Mouse (Mus musculus): ENCODE measurements around the gene Tiam2. TPM values are rescaled to one million over a fixed set of nuclear protein-coding genes. Genes with fewer than 3 reads are reported as not detected.

Gene Tiam2
- polyA plus RNA-seq, 1 experiment from 2014 or later, result 0.56 TPM

- Histone ChIP-seq H3K27ac (ENCODE audit: low read depth) (no peak overlapping the region), H3K4me2 (ENCODE audit: low read depth, low read length) (no peak overlapping the region), H3K4me1 (ENCODE audit: insufficient read depth) (no peaks in the 10 kb centered on the region), H3K9ac (replicated peaks) (no peak overlapping the region), H3K4me3 (ENCODE audit: low read depth, low read length) (no peak overlapping the region), H3K36me3 (replicated peaks; ENCODE audit: insufficient read depth, low read length) (no peaks in the 10 kb centered on the region; the same call in none of the 2 replicates), H3K9me3 (ENCODE audit: low read length) (no peaks in the 10 kb centered on the region), H3K27me3 (ENCODE audit: insufficient read depth, low read length) (no peaks in the 10 kb centered on the region)
- TF ChIP-seq EP300 (IDR thresholded peaks at IDR 0.05; ENCODE audit: low read depth), result no peak
- no peak for ATAC-seq
- WGBS (ENCODE audit: insufficient replicate concordance), result 66% methylated on average over 3 of the region's 3 CpGs
- no peak for DNase-seq
These were observed 203.2 kb downstream of the Tiam2 start for GRCm38 (mm10) chr17:3529523-3529922.

DNA sequence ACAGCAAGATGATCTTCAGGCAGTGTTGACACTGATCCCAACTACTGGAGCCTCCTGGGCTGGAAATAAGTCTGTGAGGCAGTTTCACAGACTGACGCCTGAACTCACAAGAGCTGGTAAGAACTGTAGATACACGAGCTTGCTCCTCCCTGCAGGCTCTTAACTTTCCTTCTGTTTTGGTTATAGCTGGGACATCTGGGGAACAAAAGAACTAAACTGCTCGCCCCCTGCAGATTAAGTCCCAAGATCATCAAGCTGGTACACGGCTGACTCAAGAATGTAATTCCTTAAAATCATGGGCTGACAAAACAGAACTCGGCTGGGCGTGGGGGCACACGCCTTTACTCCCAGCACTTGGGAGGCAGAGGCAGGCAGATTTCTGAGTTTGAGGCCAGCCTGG lies 204.2 kb downstream of the Tiam2 start:
- Histone ChIP-seq H3K9me3 (ENCODE audit: low read length) (no peaks in the 10 kb centered on the region), H3K9ac (replicated peaks) (no peak overlapping the region), H3K36me3 (replicated peaks; ENCODE audit: insufficient read depth, low read length) (no peaks in the 10 kb centered on the region; the same call in none of the 2 replicates), H3K27me3 (ENCODE audit: insufficient read depth, low read length) (no peaks in the 10 kb centered on the region), H3K4me1 (ENCODE audit: insufficient read depth) (no peaks in the 10 kb centered on the region), H3K4me3 (ENCODE audit: low read depth, low read length) (no peak overlapping the region), H3K4me2 (ENCODE audit: low read depth, low read length) (no peak overlapping the region), H3K27ac (ENCODE audit: low read depth) (no peak overlapping the region)
- no peak for DNase-seq
- TF ChIP-seq CTCF (IDR thresholded peaks at IDR 0.05; ENCODE audit: low read depth) (no peak), EP300 (IDR thresholded peaks at IDR 0.05; ENCODE audit: low read depth) (no peak)
- 81% methylated on average over 7 of the region's 7 CpGs for WGBS (ENCODE audit: insufficient replicate concordance)
- no peak for ATAC-seq

- 81% methylated on average over 1 of the region's 1 CpGs for WGBS (ENCODE audit: insufficient replicate concordance)
- Histone ChIP-seq H3K9ac (replicated peaks) (no peak overlapping the region), H3K4me1 (ENCODE audit: insufficient read depth) (no peaks in the 10 kb centered on the region), H3K27me3 (ENCODE audit: insufficient read depth, low read length) (no peaks in the 10 kb centered on the region), H3K4me2 (ENCODE audit: low read depth, low read length) (no peak overlapping the region), H3K27ac (ENCODE audit: low read depth) (no peak overlapping the region), H3K9me3 (ENCODE audit: low read length) (no peaks in the 10 kb centered on the region), H3K4me3 (ENCODE audit: low read depth, low read length) (no peak overlapping the region), H3K36me3 (replicated peaks; ENCODE audit: insufficient read depth, low read length) (no peaks in the 10 kb centered on the region; the same call in none of the 2 replicates)
- no peak for TF ChIP-seq CTCF (IDR thresholded peaks at IDR 0.05; ENCODE audit: low read depth)
- TF ChIP-seq EP300 (IDR thresholded peaks at IDR 0.05; ENCODE audit: low read depth), result no peak
- ATAC-seq (no peak), DNase-seq (no peak)
These were observed 205.3 kb downstream of the Tiam2 start for GRCm38 (mm10) chr17:3531641-3532040.

DNA sequence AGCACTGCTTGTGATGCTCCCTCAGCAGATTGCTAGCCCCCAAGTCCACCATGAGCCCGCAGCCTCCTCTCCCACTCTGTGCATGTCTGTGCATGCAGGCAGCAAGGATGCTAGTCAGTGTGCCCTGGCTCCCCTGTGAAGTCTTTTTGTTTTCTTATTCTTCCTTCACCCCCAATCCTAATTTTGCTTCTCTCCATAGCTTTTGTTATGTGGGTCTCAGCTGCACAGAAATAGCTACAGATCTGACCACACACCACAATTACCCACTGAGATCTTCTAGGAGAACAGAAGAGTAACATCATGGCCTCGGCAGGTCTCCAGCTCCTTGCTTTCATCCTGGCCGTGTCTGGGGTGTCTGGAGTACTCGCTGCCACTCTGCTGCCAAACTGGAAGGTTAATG lies 205.9 kb downstream of the Tiam2 start, which contains the start of gene Cldn20:
TSS of gene Cldn20 (plus strand) at position 301 of the 400 bp plus-strand sequence.
- 89% methylated on average over 4 of the region's 4 CpGs for WGBS (ENCODE audit: insufficient replicate concordance)
- TF ChIP-seq EP300 (IDR thresholded peaks at IDR 0.05; ENCODE audit: low read depth) (no peak), CTCF (IDR thresholded peaks at IDR 0.05; ENCODE audit: low read depth) (no peak)

DNA sequence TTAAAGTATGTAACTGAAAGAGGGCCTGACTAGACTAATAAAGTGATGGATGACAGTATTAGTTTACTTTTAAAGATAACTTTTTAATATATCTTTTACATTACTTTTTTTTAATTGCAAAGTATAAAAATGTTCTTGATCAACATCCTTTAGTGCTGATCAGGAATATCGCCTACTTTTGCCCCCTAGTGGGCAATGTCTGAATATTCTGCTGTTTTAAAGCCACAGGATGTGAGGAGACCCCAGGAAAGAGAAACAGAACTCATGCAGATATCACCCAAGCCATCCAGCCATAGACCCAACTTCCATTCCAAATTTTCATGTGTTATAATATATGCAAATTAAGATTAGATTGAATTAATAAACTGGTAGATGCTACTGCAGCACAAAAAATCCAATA lies 207.1 kb downstream of the Tiam2 start:
- WGBS (ENCODE audit: insufficient replicate concordance), result 29% methylated on average over 1 of the region's 1 CpGs
- no peak for ATAC-seq
- H3K9me3 ChIP-seq (ENCODE audit: low read length), result no peaks in the 10 kb centered on the region

More for the DNA sequence above, 205.9 kb downstream of the Tiam2 start, which contains the start of gene Cldn20:
- Histone ChIP-seq H3K4me3 (ENCODE audit: low read depth, low read length) (no peak within 1 kb of the TSS), H3K27ac (ENCODE audit: low read depth) (no peak within 1 kb of the TSS), H3K27me3 (ENCODE audit: insufficient read depth, low read length) (no peaks in the 10 kb centered on the region), H3K4me2 (ENCODE audit: low read depth, low read length) (no peak within 1 kb of the TSS), H3K9ac (replicated peaks) (no peak within 1 kb of the TSS), H3K9me3 (ENCODE audit: low read length) (no peaks in the 10 kb centered on the region), H3K4me1 (ENCODE audit: insufficient read depth) (no peaks in the 10 kb centered on the region), H3K36me3 (replicated peaks; ENCODE audit: insufficient read depth, low read length) (no peaks in the 10 kb centered on the region; the same call in none of the 2 replicates)
- DNase-seq (no peak), ATAC-seq (no peak)

DNA sequence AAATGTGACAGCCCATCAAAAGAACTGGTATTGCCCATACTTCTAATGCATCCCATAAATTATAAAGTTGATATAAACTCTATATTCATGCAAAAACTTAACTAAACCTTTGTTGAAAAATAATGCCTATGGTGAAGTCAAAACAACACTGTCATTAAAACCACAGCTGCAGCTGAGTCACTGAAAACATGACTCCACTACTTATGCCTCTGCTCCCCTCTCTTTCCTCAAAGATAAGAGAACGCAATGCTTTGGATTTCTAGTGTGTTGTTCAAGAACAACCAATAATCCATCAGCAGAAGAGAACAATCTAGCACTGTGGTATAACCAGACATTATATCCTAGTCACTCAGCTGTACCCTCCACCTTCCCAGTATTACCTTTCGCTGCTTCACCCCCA lies 213.9 kb downstream of the Tiam2 start:
- Histone ChIP-seq H3K4me2 (ENCODE audit: low read depth, low read length) (no peak overlapping the region), H3K4me3 (ENCODE audit: low read depth, low read length) (no peak overlapping the region), H3K27ac (ENCODE audit: low read depth) (no peak overlapping the region), H3K4me1 (ENCODE audit: insufficient read depth) (no peaks in the 10 kb centered on the region), H3K36me3 (replicated peaks; ENCODE audit: insufficient read depth, low read length) (peaks cover 9% of the 10 kb centered on the region), H3K9me3 (ENCODE audit: low read length) (no peaks in the 10 kb centered on the region), H3K9ac (replicated peaks) (no peak overlapping the region), H3K27me3 (ENCODE audit: insufficient read depth, low read length) (no peaks in the 10 kb centered on the region)
- TF ChIP-seq EP300 (IDR thresholded peaks at IDR 0.05; ENCODE audit: low read depth) (no peak), CTCF (IDR thresholded peaks at IDR 0.05; ENCODE audit: low read depth) (no peak)
- DNase-seq, result no peak
- no peak for ATAC-seq
- 66% methylated on average over 2 of the region's 2 CpGs for WGBS (ENCODE audit: insufficient replicate concordance)

More for the DNA sequence above, 207.1 kb downstream of the Tiam2 start:
- H3K27me3 ChIP-seq (ENCODE audit: insufficient read depth, low read length), result no peaks in the 10 kb centered on the region
- no peak overlapping the region for H3K4me2 ChIP-seq (ENCODE audit: low read depth, low read length)
- no peaks in the 10 kb centered on the region for H3K4me1 ChIP-seq (ENCODE audit: insufficient read depth)
- no peak overlapping the region for H3K27ac ChIP-seq (ENCODE audit: low read depth)
- H3K4me3 ChIP-seq (ENCODE audit: low read depth, low read length), result no peak overlapping the region
- no peak overlapping the region for H3K9ac ChIP-seq (replicated peaks)
- no peaks in the 10 kb centered on the region; the same call in none of the 2 replicates for H3K36me3 ChIP-seq (replicated peaks; ENCODE audit: insufficient read depth, low read length)
- no peak for DNase-seq
- TF ChIP-seq EP300 (IDR thresholded peaks at IDR 0.05; ENCODE audit: low read depth) (no peak), CTCF (IDR thresholded peaks at IDR 0.05; ENCODE audit: low read depth) (peak; percentile 60)

GRCm38 (mm10) chr17:3541033-3541432 lies 214.7 kb downstream of the Tiam2 start:
- DNase-seq, result no peak
- no peaks in the 10 kb centered on the region for H3K4me1 ChIP-seq (ENCODE audit: insufficient read depth)
- no peaks in the 10 kb centered on the region for H3K9me3 ChIP-seq (ENCODE audit: low read length)
- no peaks in the 10 kb centered on the region for H3K27me3 ChIP-seq (ENCODE audit: insufficient read depth, low read length)
- 81% methylated on average over 5 of the region's 5 CpGs for WGBS (ENCODE audit: insufficient replicate concordance)
- ATAC-seq, result no peak
- no peak overlapping the region for H3K9ac ChIP-seq (replicated peaks)
- no peak overlapping the region for H3K27ac ChIP-seq (ENCODE audit: low read depth)
- peaks cover 13% of the 10 kb centered on the region for H3K36me3 ChIP-seq (replicated peaks; ENCODE audit: insufficient read depth, low read length)
- H3K4me3 ChIP-seq (ENCODE audit: low read depth, low read length), result no peak overlapping the region
- TF ChIP-seq CTCF (IDR thresholded peaks at IDR 0.05; ENCODE audit: low read depth) (no peak), EP300 (IDR thresholded peaks at IDR 0.05; ENCODE audit: low read depth) (no peak)
- no peak overlapping the region for H3K4me2 ChIP-seq (ENCODE audit: low read depth, low read length)

Measured in liver, postnatal 0 days (tissue).